Mouse (Mus musculus) adipocyte (in vitro differentiated cells): Measurements from ENCODE around the gene Zfp81.
"Not testable (repeated sequence)": the region's sequence is repeated elsewhere in the genome, so short reads cannot be mapped to it uniquely, and the experiment has no call there.

Source experiments
- DNase-seq: peaks from one replicate; pipeline ENCODE4 v3.0.0-alpha.2; 2016; ENCODE audit warnings: low spot score

Gene Zfp81

DNA sequence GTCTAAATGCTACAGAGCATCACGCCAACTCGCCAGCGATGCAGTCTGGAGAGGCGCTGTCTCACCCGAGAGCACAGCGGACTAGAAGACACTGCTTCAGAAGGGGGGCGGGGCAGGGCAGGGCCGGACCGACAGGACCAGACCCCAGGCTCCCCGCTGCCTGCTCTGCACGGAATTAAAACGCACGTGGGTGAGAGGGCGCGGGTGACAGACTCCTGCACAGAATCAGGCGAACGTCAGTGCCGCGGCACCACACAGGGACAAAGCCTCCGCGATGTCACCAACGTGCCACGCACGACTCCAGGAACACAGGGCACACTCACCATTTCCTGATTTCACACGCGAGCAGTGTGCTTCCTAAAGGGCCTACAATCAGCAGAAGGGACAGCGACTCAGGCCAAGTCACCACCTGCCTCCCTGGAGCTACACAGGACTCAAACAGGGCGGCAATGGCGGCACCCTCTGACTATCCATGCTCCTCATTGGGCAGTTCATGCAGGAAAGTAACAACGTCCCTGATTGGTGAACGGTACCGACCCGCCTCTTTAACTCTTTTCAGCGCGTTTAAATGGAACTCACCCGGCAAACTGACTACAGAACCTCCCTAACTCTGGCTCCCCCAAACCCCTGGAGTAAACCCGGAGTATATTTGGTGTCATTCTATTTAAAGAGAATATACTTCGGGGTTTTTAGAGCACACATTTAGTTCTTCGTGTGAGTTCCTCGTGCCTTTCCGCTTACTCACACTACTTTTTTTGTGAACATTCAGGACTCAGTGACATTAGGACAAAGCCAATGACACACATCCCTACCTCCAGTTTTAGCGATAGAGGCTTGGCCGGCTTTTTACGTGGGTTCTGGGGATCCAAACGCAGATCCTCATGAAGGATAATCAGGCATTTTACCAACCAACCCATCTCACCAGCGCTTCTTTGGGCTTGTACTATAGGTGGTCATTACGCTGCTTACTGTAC is at the start of gene Zfp81:
Zfp81 (minus strand) TSS at position 468 of the 974 bp plus-strand sequence.
- DNase-seq = peak; percentile 93

DNA sequence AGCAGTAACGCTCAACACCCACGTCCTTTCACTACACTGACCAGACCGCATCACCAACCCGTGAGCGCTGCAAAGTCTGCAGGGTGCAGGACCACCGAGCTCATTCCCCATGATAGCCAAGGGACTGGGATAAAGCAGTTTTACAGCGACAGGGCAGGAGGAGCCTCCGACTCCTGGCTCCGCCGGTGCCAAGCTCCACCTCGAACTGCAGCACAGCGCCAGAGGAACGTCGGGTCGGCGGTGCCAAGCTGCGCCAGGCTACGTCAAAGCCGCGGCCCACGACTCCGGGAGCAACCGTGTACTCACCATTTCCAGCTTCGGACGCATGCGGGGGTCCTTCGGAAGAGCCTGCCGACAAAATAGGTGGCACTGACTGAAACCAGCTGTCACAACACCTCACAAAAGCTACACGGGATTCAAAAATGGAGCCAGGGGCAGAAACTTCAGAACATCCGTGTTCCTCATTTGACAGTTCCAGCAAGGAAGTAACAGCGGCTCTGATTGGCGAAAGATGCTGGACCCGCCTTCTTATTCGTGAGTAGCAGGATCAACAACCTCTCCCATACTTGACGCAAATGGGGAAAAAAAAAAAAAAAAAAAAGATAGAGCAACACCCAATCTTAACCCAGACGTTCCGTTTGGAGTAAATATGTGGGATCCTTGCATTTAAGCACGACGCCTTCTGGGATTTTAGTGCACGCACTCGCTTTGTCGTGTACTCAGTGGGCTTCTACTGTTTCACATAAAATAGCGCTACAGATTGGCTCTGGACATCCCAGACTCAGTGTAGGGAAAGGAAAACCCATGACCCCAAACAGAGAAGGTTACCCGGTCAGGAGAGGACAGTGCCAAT is 35.7 kb upstream of the Zfp81 start, which contains the start of gene Zfp101:
Zfp101 (minus strand) TSS at position 460 of the 853 bp plus-strand sequence.
- peak; percentile 98 for DNase-seq

DNA sequence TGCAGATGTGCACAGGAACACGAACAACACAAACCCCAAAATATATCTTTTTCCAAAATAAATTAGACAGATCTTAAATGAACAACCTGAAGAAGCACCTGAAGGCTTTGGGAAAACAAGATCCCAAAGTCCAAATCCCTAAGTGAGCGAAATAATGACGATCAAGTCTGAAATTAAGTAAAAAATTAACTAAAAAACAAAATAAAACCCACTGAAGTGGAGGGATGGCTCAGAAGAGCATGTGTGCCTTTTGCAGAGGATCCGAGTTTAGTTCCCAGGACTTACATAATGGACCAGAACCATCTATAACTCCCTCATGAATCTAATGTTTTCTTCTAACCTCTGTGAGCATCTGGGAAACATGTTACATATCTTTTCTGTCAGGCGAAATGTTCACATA is 33.6 kb upstream of the Zfp81 start:
- no peak for DNase-seq

DNA sequence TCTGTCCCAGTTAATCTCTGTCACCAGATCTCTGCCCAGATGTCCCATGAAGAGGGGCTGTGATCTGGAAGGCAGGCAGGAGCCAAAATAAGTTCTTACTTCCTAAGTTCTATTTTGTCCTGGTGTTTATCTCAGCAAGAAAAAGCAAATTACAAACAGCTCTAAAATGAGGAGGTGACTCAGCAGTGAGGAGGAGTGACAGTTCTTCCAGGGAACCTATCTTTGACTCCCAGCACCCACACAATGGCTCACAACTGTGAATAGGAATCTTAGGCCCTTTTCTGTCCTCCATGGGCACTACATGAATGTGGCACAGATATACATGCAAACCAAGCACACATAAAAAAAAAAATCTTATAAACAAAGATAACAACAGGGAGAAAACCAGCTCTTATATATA is 27.0 kb upstream of the Zfp81 start:
- no peak for DNase-seq

DNA sequence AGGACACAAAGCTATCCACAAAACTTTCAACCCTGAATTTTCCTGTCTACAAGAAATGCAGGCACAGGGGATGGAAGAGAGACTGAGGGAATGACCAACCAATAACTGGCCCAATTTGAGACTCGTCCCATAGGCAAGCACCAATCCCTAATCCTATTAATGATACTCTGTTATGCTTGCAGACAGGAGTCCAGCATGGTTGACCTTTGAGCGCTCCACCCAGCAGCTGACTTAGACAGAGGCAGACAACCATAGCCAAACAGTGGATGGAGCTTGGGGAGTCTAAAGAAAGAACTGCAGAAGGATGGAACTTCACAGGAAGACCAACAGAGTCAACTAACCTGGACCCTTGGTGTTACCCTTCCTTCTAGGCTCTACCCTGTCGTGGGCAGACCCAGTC is 14.1 kb upstream of the Zfp81 start:
- DNase-seq = no peak

DNA sequence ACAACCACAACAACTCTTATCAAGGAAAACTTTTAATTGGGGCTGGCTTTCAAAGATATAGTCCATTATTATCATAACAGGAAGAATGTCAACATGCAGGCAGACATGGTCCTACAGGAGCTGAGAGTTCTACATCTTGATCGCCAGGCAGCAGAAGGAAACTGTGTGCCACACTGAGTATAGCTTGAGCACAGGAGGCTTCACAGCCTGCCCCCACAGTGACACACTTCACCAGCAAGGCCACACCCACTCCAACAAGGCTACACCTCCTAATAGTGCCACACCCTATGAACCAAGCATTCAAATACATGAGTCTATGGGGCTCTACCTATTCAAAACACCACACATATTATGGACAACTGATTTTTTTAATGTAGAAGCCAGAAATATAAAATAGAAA is 5.7 kb downstream of the Zfp81 start:
- no peak for DNase-seq

DNA sequence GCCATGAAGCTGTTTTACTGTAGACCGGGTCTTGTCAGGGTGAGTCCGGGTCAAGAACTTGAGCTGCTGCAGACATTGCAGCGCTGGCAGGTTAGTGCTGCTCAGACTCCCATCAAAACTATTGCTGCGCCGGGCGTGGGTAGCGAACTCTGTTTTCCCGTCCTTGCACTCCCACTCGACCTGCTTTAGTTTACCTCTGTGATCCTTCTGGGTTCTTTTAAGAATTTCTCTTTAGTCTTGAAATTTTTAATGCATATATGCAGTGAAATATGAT is 68.9 kb downstream of the Zfp81 start:
- DNase-seq = not testable (repeated sequence)

DNA sequence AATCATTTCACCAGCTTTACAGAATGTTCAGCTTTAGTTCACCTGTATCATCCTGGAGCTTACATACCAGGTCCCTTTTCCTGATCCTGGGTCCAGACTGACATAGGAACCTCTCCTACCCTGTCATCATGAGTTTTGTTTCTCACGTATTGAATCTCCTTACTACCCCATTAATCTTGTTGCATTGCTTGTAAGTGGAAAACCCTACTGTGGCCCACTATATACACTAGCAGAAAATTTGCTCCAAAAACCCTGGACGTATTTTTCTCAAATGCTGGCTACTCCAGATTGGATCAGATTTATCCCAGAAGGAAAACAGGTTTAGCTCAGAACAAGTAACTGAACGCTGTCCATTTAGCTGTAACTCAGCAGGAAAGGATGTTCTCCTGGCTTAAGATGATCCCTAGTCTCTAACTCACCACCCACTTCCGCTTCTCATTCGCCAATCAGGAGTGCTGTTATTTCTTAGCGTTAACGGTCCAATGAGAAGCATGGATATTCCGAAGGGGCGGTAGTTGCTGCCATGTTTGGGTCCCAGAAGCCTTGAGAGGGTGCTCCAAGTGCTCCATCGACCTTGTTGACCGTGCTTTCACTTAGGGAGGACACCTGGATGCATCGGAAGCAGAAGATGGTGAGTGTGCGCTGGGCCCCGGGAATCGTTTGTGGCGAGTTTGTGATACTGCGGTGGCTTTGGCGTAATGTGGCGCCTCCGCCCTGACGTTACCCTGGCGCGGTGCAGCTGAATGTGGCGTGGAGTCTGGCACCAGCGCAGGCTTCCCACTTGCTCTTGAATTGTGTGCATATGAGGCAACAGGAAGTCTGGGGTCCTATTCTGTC is 69.4 kb downstream of the Zfp81 start, which contains the start of gene Zfp955b:
Zfp955b (plus strand) TSS at position 506 of the 837 bp plus-strand sequence.
- not testable (repeated sequence) for DNase-seq
